Mouse (Mus musculus) hindbrain, embryonic 11.5 days (tissue): ENCODE results near the gene Ptpn7. TPM values are rescaled to one million over a fixed set of nuclear protein-coding genes. Genes with fewer than 3 reads are reported as not detected.

Experiments used
- ATAC-seq: fragments of 200-750 bp; cut with Nextera tagmentation; 2 replicates; pipeline ENCODE4 v1.8.0; 2017; ENCODE audit warnings: mild to moderate bottlenecking, moderate TSS enrichment, moderate library complexity; ENCODE audit not compliant: low FRiP score
- DNase-seq: peaks from one replicate; pipeline ENCODE4 v3.0.0-alpha.2; 2015; ENCODE audit warnings: low spot score
- H3K27ac ChIP-seq: fragments of 300-500 bp; sonication (generic); 2 replicates; pipeline ENCODE4 v1.5.1; 2014; ENCODE audit warnings: mild to moderate bottlenecking, low read depth, low read length
- H3K27me3 ChIP-seq: fragments of 300-500 bp; sonication (generic); 2 replicates; pipeline ENCODE4 v1.6.1; 2014; ENCODE audit warnings: mild to moderate bottlenecking, low read length, moderate library complexity, mixed read lengths; ENCODE audit not compliant: control insufficient read depth, insufficient read depth
- H3K36me3 ChIP-seq: fragments of 300-500 bp; sonication (generic); 2 replicates; pipeline ENCODE4 v1.6.1; 2014; ENCODE audit warnings: mild to moderate bottlenecking, low read length, moderate library complexity, mixed read lengths; ENCODE audit not compliant: control insufficient read depth, insufficient read depth
- H3K4me1 ChIP-seq: fragments of 300-500 bp; sonication (generic); replicated peaks from 2 replicates; pipeline ENCODE4 v1.6.1; 2014; ENCODE audit warnings: low read length, mixed read lengths; ENCODE audit not compliant: control insufficient read depth, insufficient read depth
- H3K4me2 ChIP-seq: fragments of 300-500 bp; sonication (generic); replicated peaks from 2 replicates; pipeline ENCODE4 v1.6.1; 2014; ENCODE audit warnings: mild to moderate bottlenecking, low read depth, low read length
- H3K4me3 ChIP-seq: fragments of 300-500 bp; sonication (generic); 2 replicates; pipeline ENCODE4 v1.5.1; 2014; ENCODE audit warnings: low read depth, low read length
- H3K9ac ChIP-seq: fragments of 300-500 bp; sonication (generic); 2 replicates; pipeline ENCODE4 v1.6.1; 2014; ENCODE audit warnings: low read depth, low read length
- H3K9me3 ChIP-seq: fragments of 300-500 bp; sonication (generic); 2 replicates; pipeline ENCODE4 v1.6.1; 2016; ENCODE audit warnings: low read length; ENCODE audit not compliant: control insufficient read depth
- WGBS: fragments of 180-500 bp; shearing (Covaris S2); extraction: QIAGEN DNeasy Blood & Tissue Kit; methylation state at CpG from one replicate; pipeline ENCODE4 v1.1.7; 2014; 5-methylcytosine and 5-hydroxymethylcytosine counted together
- polyA plus RNA-seq: library from polyadenylated mRNA; unstranded; fragments of >200 nt; fragmentation: Nextera tagmentation; extraction: Ambion mirVana; gene quantifications from 2 replicates; pipeline ENCODE4 v1.2.1, GENCODE M21; 2014

Ptpn7 gene
- polyA plus RNA-seq, 1 experiment from 2014 or later = 2.1 TPM

DNA sequence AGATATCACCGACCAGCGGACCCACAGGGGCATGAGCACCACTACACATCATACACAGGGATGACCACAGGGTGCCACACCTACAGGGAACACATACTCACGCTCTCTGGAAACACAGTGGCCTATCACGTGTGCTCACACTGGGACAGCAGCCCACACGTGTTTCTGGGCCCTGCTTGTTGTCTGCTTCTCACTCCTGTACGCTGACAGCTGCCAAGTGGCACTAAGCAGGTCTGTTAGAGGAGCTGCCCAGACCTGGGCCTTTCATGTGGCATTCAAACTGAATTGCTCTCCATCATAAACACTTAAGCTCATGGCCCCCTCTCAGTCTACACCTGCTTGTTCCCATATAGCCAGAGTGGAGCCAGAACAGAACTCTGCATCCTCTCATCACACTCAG is 23.8 kb downstream of the Ptpn7 start:
- Histone ChIP-seq H3K4me2 (no peak overlapping the region), H3K4me1 (0 out of 2 replicates have a peak, but pooled peaks cover 3% of the 10 kb centered on the region), H3K9ac (no peak overlapping the region), H3K27ac (no peak overlapping the region), H3K4me3 (no peak overlapping the region), H3K27me3 (no peaks in the 10 kb centered on the region), H3K36me3 (no peaks in the 10 kb centered on the region), H3K9me3 (no peaks in the 10 kb centered on the region)
- DNase-seq (no peak), ATAC-seq (no peak)
- 81% methylated on average over 6 of the region's 6 CpGs for WGBS

GRCm38 (mm10) chr1:135158633-135159032 is 26.1 kb downstream of the Ptpn7 start:
- no peak overlapping the region for H3K4me3 ChIP-seq
- DNase-seq (peak; percentile 36), ATAC-seq (peak; percentile 42)
- no peak overlapping the region for H3K4me2 ChIP-seq
- no peak overlapping the region for H3K9ac ChIP-seq
- H3K27ac ChIP-seq = peak overlapping the region; percentile 4; the same call in 1 of the 2 replicates
- WGBS = 50% methylated on average over 5 of the region's 5 CpGs
- no peaks in the 10 kb centered on the region for H3K36me3 ChIP-seq
- H3K9me3 ChIP-seq = no peaks in the 10 kb centered on the region
- no peaks in the 10 kb centered on the region for H3K27me3 ChIP-seq
- 0 out of 2 replicates have a peak, but pooled peaks cover 3% of the 10 kb centered on the region for H3K4me1 ChIP-seq

GRCm38 (mm10) chr1:135159074-135159473 is 26.6 kb downstream of the Ptpn7 start:
- no peak overlapping the region for H3K4me2 ChIP-seq
- DNase-seq (peak; percentile 27), ATAC-seq (peak; percentile 41)
- 42% methylated on average over 7 of the region's 7 CpGs for WGBS
- 0 out of 2 replicates have a peak, but pooled peaks cover 3% of the 10 kb centered on the region for H3K4me1 ChIP-seq
- no peak overlapping the region for H3K27ac ChIP-seq
- H3K9ac ChIP-seq = no peak overlapping the region
- no peak overlapping the region for H3K4me3 ChIP-seq
- no peaks in the 10 kb centered on the region for H3K36me3 ChIP-seq
- no peaks in the 10 kb centered on the region for H3K27me3 ChIP-seq
- no peaks in the 10 kb centered on the region for H3K9me3 ChIP-seq

DNA sequence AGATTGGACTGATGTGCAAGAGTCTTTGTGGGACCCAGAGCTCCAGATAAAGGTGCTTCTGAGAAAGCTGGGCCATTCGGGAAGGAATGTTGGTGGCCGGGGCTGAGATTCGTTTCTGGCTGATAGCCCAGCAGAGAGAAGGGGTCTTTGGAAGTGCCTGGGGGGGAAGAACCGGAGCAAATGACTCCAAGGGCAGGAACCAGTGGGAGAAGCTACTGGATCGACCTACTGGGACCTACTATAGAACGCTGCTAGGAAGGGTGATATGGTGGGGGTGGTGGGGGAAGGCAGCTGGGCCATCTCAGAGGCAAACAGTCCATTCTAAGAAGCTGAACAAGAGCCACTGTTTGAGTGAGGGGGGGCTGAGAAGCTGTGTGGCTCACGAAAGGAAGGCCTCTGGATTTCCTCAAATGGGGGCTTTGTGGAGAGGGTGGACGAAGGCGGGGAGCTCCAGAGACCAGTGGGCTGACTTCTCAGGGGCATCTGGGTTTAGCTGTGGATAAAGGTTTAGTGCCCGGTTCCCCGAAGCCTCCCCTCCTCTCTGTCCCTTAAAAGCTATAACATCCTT is 27.1 kb downstream of the Ptpn7 start:
- 84% methylated on average over 11 of the region's 11 CpGs for WGBS
- H3K27me3 ChIP-seq = no peaks in the 10 kb centered on the region
- H3K27ac ChIP-seq = no peak overlapping the region
- no peak overlapping the region for H3K4me2 ChIP-seq
- no peak overlapping the region for H3K4me3 ChIP-seq
- no peaks in the 10 kb centered on the region for H3K36me3 ChIP-seq
- no peak for ATAC-seq
- no peak overlapping the region for H3K9ac ChIP-seq
- no peaks in the 10 kb centered on the region for H3K9me3 ChIP-seq
- H3K4me1 ChIP-seq = 0 out of 2 replicates have a peak, but pooled peaks cover 3% of the 10 kb centered on the region
- DNase-seq = no peak

GRCm38 (mm10) chr1:135160411-135161050 is 28.0 kb downstream of the Ptpn7 start:
- no peak overlapping the region for H3K27ac ChIP-seq
- 0 out of 2 replicates have a peak, but pooled peaks cover 3% of the 10 kb centered on the region for H3K4me1 ChIP-seq
- WGBS = 87% methylated on average over 13 of the region's 13 CpGs
- no peaks in the 10 kb centered on the region for H3K27me3 ChIP-seq
- no peak overlapping the region for H3K4me2 ChIP-seq
- ATAC-seq (no peak), DNase-seq (no peak)
- H3K4me3 ChIP-seq = no peak overlapping the region
- no peaks in the 10 kb centered on the region for H3K36me3 ChIP-seq
- H3K9ac ChIP-seq = no peak overlapping the region
- no peaks in the 10 kb centered on the region for H3K9me3 ChIP-seq

DNA sequence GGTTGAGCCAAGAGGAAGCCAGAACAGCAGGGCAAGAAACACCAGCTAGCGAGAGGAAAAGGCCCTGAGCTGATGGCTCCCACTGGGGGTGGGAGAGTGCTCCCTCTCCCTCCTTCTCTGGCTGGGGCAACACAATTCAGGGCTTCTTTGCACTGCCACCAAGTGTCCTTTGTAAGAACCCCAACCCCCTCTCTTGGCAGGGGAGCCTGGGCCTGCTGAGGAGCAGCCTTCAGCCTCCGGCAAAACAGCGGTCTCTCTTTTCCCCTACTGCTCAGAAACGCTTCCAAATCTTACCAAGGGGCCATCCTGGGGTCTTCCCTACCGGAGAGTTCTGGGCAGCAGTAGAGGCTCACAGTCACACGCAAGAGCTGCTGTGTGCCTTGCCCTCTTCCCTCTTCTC is 30.2 kb downstream of the Ptpn7 start:
- ATAC-seq (no peak), DNase-seq (no peak)
- H3K9ac ChIP-seq = no peak overlapping the region
- H3K27ac ChIP-seq = no peak overlapping the region
- H3K27me3 ChIP-seq = no peaks in the 10 kb centered on the region
- no peak overlapping the region for H3K4me2 ChIP-seq
- no peaks in the 10 kb centered on the region for H3K36me3 ChIP-seq
- H3K4me1 ChIP-seq = 0 out of 2 replicates have a peak, but pooled peaks cover 3% of the 10 kb centered on the region
- H3K4me3 ChIP-seq = no peak overlapping the region
- whole genome bisulfite sequencing = 34% methylated on average over 6 of the region's 6 CpGs
- no peaks in the 10 kb centered on the region for H3K9me3 ChIP-seq

- H3K36me3 ChIP-seq = no peaks in the 10 kb centered on the region
- no peaks in the 10 kb centered on the region for H3K9me3 ChIP-seq
- no peak for DNase-seq
- 63% methylated on average over 11 of the region's 11 CpGs for WGBS
- H3K4me3 ChIP-seq = no peak within 1 kb of the TSS
- no peak within 1 kb of the TSS for H3K4me2 ChIP-seq
- H3K4me1 ChIP-seq = no peaks in the 10 kb centered on the region
- H3K9ac ChIP-seq = no peak within 1 kb of the TSS
- H3K27ac ChIP-seq = no peak within 1 kb of the TSS
- no peak for ATAC-seq
- no peaks in the 10 kb centered on the region for H3K27me3 ChIP-seq
These were observed 34.9 kb downstream of the Ptpn7 start, which contains the start of gene Gpr37l1 for GRCm38 (mm10) chr1:135167435-135167834. Gene Gpr37l1, minus strand, starts transcription at chr1:135167681.

DNA sequence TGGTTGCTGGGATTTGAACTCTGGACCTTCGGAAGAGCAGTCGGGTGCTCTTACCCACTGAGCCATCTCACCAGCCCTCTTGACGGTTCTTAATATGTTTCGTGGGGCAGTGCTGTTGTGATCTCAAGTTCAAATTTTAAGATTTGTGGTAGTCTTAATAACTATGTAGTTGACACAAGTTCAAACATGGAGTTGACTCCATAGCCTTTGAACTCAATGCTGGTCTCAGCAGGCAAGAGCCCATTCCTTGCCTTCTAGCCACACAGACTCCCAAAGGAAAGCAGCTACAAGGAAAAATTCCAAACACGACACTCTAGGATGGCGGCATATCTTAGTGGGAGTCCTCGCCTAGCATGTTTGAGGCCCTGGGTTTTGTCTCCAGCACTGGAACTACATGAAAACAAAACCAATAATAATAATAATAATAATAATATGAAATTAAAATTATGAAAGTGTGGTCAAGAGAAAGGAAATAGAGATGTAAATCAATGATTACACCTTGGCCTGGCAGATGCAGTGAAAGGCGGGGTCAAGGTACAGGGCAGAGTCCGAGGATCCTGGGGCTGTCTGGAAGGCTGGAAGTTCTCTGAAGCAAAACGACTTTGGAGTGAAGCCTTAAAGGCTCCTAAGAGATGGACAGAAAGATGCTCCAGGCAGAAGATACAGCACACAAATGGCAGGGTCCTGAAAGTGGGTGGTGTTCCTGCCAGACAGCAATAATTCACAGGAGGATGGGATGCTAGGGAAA is 36.1 kb downstream of the Ptpn7 start:
- no peak overlapping the region for H3K4me2 ChIP-seq
- no peak overlapping the region for H3K27ac ChIP-seq
- H3K4me1 ChIP-seq = no peaks in the 10 kb centered on the region
- H3K36me3 ChIP-seq = no peaks in the 10 kb centered on the region
- H3K9me3 ChIP-seq = no peaks in the 10 kb centered on the region
- ATAC-seq (no peak), DNase-seq (no peak)
- H3K27me3 ChIP-seq = no peaks in the 10 kb centered on the region
- 90% methylated on average over 10 of the region's 10 CpGs for WGBS
- H3K9ac ChIP-seq = no peak overlapping the region
- no peak overlapping the region for H3K4me3 ChIP-seq
